Mouse (Mus musculus) myocyte (in vitro differentiated cells): Measurements from ENCODE around the gene Rpl27. TPM values are rescaled to one million over a fixed set of nuclear protein-coding genes. Genes with fewer than 3 reads are reported as not detected.

Experiments used
- H3K27me3 ChIP-seq: one replicate; pipeline ENCODE4 v1.6.1; 2011; ENCODE audit not compliant: control insufficient read depth, insufficient read depth, insufficient read length
- H3K36me3 ChIP-seq: one replicate; pipeline ENCODE4 v1.6.1; 2011; ENCODE audit not compliant: control insufficient read depth, insufficient read depth
- H3K4me2 ChIP-seq: one replicate; pipeline ENCODE4 v1.6.1; 2011; ENCODE audit warnings: low read depth, control low read depth
- H3K4me3 ChIP-seq: one replicate; pipeline ENCODE4 v1.5.1; 2011; ENCODE audit warnings: mild to moderate bottlenecking, control low read depth, moderate library complexity
- H3K79me2 ChIP-seq: one replicate; pipeline ENCODE4 v1.6.1; 2011; ENCODE audit not compliant: control insufficient read depth, insufficient read depth
- H3ac ChIP-seq: one replicate; pipeline ENCODE4 v1.6.1; 2011; ENCODE audit not compliant: control insufficient read depth, insufficient read length
- CEBPB ChIP-seq: IDR thresholded peaks from 2 replicates; pipeline ENCODE4 v1.6.1; 2011; ENCODE audit warnings: mild to moderate bottlenecking, moderate library complexity; ENCODE audit not compliant: poor library complexity, insufficient read depth, severe bottlenecking
- E2F4 ChIP-seq: IDR thresholded peaks from one replicate; pipeline ENCODE4 v1.6.1; 2011; ENCODE audit warnings: mild to moderate bottlenecking, control low read depth, moderate library complexity; ENCODE audit not compliant: insufficient read depth
- MAX ChIP-seq: IDR thresholded peaks from one replicate; pipeline ENCODE4 v1.6.1; 2011; ENCODE audit warnings: low read depth, mild to moderate bottlenecking, control low read depth
- MYOD1 ChIP-seq, 3 experiments: IDR thresholded peaks; one replicate each; pipeline ENCODE4 v1.6.1; 2011; ENCODE audit warnings: control low read depth in 2 of 3, low read depth in 2 of 3, mild to moderate bottlenecking in 2 of 3, moderate library complexity in 1 of 3; ENCODE audit not compliant: insufficient read length in 2 of 3, control insufficient read depth in 1 of 3
- MYOG ChIP-seq, 3 experiments: IDR thresholded peaks; one replicate each; pipeline ENCODE4 v1.6.1; 2011; ENCODE audit warnings: control low read depth in 2 of 3, low read depth in 2 of 3, mild to moderate bottlenecking in 2 of 3; ENCODE audit not compliant: insufficient read length in 2 of 3, control insufficient read depth in 1 of 3, insufficient read depth in 1 of 3
- POLR2A ChIP-seq: IDR thresholded peaks from one replicate; pipeline ENCODE4 v1.6.1; 2011; ENCODE audit warnings: low read depth, mild to moderate bottlenecking, control low read depth, moderate library complexity; ENCODE audit not compliant: insufficient read length
- POLR2AphosphoS2 ChIP-seq: IDR thresholded peaks from one replicate; pipeline ENCODE4 v1.6.1; 2011; ENCODE audit warnings: low read depth, control low read depth; ENCODE audit not compliant: insufficient read length
- REST ChIP-seq: IDR thresholded peaks from one replicate; pipeline ENCODE4 v1.6.1; 2011; ENCODE audit warnings: mild to moderate bottlenecking, control low read depth, moderate library complexity; ENCODE audit not compliant: insufficient read depth, insufficient read length
- SRF ChIP-seq: IDR thresholded peaks from one replicate; pipeline ENCODE4 v1.6.1; 2011; ENCODE audit warnings: low read depth; ENCODE audit not compliant: control insufficient read depth, insufficient read length
- TCF12 ChIP-seq: IDR thresholded peaks from one replicate; pipeline ENCODE4 v1.6.1; 2011; ENCODE audit warnings: mild to moderate bottlenecking, control low read depth; ENCODE audit not compliant: poor library complexity, insufficient read depth, severe bottlenecking
- TCF3 ChIP-seq: IDR thresholded peaks from one replicate; pipeline ENCODE4 v1.6.1; 2011; ENCODE audit warnings: low read depth, control low read depth; ENCODE audit not compliant: insufficient read length
- USF1 ChIP-seq: IDR thresholded peaks from one replicate; pipeline ENCODE4 v1.6.1; 2011; ENCODE audit warnings: low read depth, mild to moderate bottlenecking, control low read depth, moderate library complexity
- polyA plus RNA-seq: library from polyadenylated mRNA; unstranded; fragments of >200 nt; fragmentation: generic; extraction: Trizol; gene quantifications from one replicate; pipeline ENCODE4 v1.2.1, GENCODE M21; 2012; ENCODE audit warnings: missing spikeins

Rpl27 gene
- polyA plus RNA-seq, 1 experiment: 2,022 TPM

- no peaks in the 10 kb centered on the region for H3K27me3 ChIP-seq
- no peak overlapping the region for H3K4me2 ChIP-seq
- no peak overlapping the region for H3K4me3 ChIP-seq
- no peaks in the 10 kb centered on the region for H3K36me3 ChIP-seq
- H3ac ChIP-seq: no peak overlapping the region
- no peaks in the 10 kb centered on the region for H3K79me2 ChIP-seq
- no peak for TF ChIP-seq TCF3
Observed at GRCm38 (mm10) chr11:101479171-101479635, 37.1 kb downstream of the Rpl27 start.

GRCm38 (mm10) chr11:101480912-101481311, 38.8 kb downstream of the Rpl27 start:
- no peak for TF ChIP-seq MYOD1 (IDR thresholded peaks at IDR 0.05; ENCODE audit: control insufficient read depth in 1 of 3, insufficient read length in 2 of 3, low read depth in 2 of 3)
- no peak for TF ChIP-seq E2F4
- TF ChIP-seq CEBPB: no peak
- no peak for TF ChIP-seq USF1
- no peak for TF ChIP-seq MAX
- no peak for TF ChIP-seq MYOG (IDR thresholded peaks at IDR 0.05; ENCODE audit: control insufficient read depth in 1 of 3, insufficient read depth in 1 of 3, insufficient read length in 2 of 3, low read depth in 2 of 3)
- TF ChIP-seq TCF12: no peak
- TF ChIP-seq TCF3: no peak
- no peak for TF ChIP-seq POLR2AphosphoS2
- TF ChIP-seq SRF: no peak
- no peak for TF ChIP-seq POLR2A
- no peak for TF ChIP-seq REST
- H3K79me2 ChIP-seq: no peaks in the 10 kb centered on the region
- H3K4me3 ChIP-seq: no peak overlapping the region
- no peak overlapping the region for H3K4me2 ChIP-seq
- no peaks in the 10 kb centered on the region for H3K27me3 ChIP-seq
- no peaks in the 10 kb centered on the region for H3K36me3 ChIP-seq
- no peak overlapping the region for H3ac ChIP-seq

- Histone ChIP-seq H3ac (no peak overlapping the region), H3K4me2 (no peak overlapping the region), H3K36me3 (no peaks in the 10 kb centered on the region), H3K79me2 (no peaks in the 10 kb centered on the region), H3K4me3 (no peak overlapping the region), H3K27me3 (no peaks in the 10 kb centered on the region)
- TF ChIP-seq TCF12 (no peak), POLR2A (no peak), MYOD1 (IDR thresholded peaks at IDR 0.05; ENCODE audit: control insufficient read depth in 1 of 3, insufficient read length in 2 of 3, low read depth in 2 of 3) (no peak), POLR2AphosphoS2 (no peak), REST (no peak), E2F4 (no peak), TCF3 (no peak), MYOG (IDR thresholded peaks at IDR 0.05; ENCODE audit: control insufficient read depth in 1 of 3, insufficient read depth in 1 of 3, insufficient read length in 2 of 3, low read depth in 2 of 3) (no peak), CEBPB (no peak), SRF (no peak), USF1 (no peak), MAX (no peak)
Observed at GRCm38 (mm10) chr11:101483804-101484203, 41.7 kb downstream of the Rpl27 start.

- TF ChIP-seq MAX (no peak), REST (no peak), SRF (no peak), E2F4 (no peak), CEBPB (no peak), USF1 (no peak), MYOD1 (IDR thresholded peaks at IDR 0.05; ENCODE audit: control insufficient read depth in 1 of 3, insufficient read length in 2 of 3, low read depth in 2 of 3) (no peak)
- Histone ChIP-seq H3K36me3 (no peaks in the 10 kb centered on the region), H3K4me2 (no peak overlapping the region), H3K4me3 (no peak overlapping the region), H3ac (no peak overlapping the region), H3K27me3 (no peaks in the 10 kb centered on the region), H3K79me2 (no peaks in the 10 kb centered on the region)
Observed at GRCm38 (mm10) chr11:101484245-101484644, 42.1 kb downstream of the Rpl27 start.

- Histone ChIP-seq H3K36me3 (peaks cover under 1% of the 10 kb centered on the region), H3K27me3 (no peaks in the 10 kb centered on the region), H3ac (no peak overlapping the region), H3K4me2 (no peak overlapping the region), H3K79me2 (no peaks in the 10 kb centered on the region), H3K4me3 (no peak overlapping the region)
- no peak for TF ChIP-seq MYOG (IDR thresholded peaks at IDR 0.05; ENCODE audit: control insufficient read depth in 1 of 3, insufficient read depth in 1 of 3, insufficient read length in 2 of 3, low read depth in 2 of 3)
Observed at GRCm38 (mm10) chr11:101484814-101485213, 42.7 kb downstream of the Rpl27 start.
